Mouse (Mus musculus): ENCODE measurements at regions not wholly inside any gene's neighbourhood (a gene's known extent, or its start where the extent isn't known, plus 50 kb on each side); places are given as distances from the start of the nearest gene placed in this dataset.

DNA sequence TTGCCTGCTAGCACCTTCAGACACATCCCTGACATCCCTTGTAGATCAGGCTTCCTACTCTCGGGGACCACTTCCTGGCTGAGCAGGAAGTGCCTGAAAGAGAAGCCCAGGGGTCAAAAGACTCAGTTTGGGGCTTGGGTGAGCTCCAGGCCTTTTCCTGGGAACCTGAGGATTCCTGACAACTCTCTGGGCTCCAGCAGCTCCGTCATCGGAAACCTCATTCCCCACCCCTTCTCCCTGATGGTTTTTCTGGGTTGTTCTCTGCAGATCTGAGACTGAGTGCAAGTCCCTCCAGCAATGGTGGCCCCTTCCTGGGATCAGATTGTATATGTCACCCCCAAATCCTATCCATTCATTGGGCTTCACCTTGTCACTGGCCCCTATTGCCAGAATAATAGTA is 213.5 kb upstream of the Zfp637 start:
- WGBS = 88% methylated on average over 3 of the region's 3 CpGs
- no peak overlapping the region for H3K27ac ChIP-seq
- no peaks in the 10 kb centered on the region for H3K27me3 ChIP-seq (replicated peaks)
- no peaks in the 10 kb centered on the region for H3K9me3 ChIP-seq
- H3K9ac ChIP-seq = no peak overlapping the region
- no peaks in the 10 kb centered on the region for H3K36me3 ChIP-seq
- ATAC-seq = no peak
- no peak overlapping the region for H3K4me3 ChIP-seq (replicated peaks)
- H3K4me1 ChIP-seq (replicated peaks) = no peaks in the 10 kb centered on the region
- H3K4me2 ChIP-seq (replicated peaks) = no peak overlapping the region

DNA sequence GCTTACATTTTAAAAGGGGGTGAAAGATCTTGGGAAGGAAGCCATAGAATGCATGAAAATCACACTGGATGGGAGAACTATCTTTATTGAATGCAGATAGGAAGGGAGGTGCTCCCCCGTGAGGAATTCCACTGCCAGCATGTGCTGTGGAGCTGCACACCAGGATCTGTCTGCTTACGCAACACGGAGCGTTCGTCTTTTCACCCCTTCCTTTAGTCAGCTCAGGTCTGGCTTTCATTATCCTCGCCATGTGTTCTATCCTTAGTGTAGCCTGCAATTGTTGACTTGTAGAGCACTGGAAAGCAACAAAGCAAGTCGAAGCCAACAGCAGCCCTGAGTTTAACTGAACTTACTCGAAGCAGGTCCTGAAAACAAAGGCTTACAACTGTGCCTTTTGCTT is 194.4 kb upstream of the Zfp637 start:
- 55% methylated on average over 8 of the region's 8 CpGs for whole genome bisulfite sequencing
- Histone ChIP-seq H3K4me2 (replicated peaks) (no peak overlapping the region), H3K4me1 (replicated peaks) (no peaks in the 10 kb centered on the region), H3K9ac (no peak overlapping the region), H3K4me3 (replicated peaks) (no peak overlapping the region), H3K36me3 (no peaks in the 10 kb centered on the region), H3K27ac (no peak overlapping the region), H3K27me3 (replicated peaks) (no peaks in the 10 kb centered on the region), H3K9me3 (no peaks in the 10 kb centered on the region)
- no peak for ATAC-seq

GRCm38 (mm10) chr6:117650541-117650940 is 190.4 kb upstream of the Zfp637 start:
- Histone ChIP-seq H3K27ac (no peak overlapping the region), H3K27me3 (replicated peaks) (no peaks in the 10 kb centered on the region), H3K4me1 (replicated peaks) (no peaks in the 10 kb centered on the region), H3K9ac (no peak overlapping the region), H3K9me3 (no peaks in the 10 kb centered on the region), H3K4me2 (replicated peaks) (no peak overlapping the region), H3K36me3 (no peaks in the 10 kb centered on the region), H3K4me3 (replicated peaks) (no peak overlapping the region)
- 63% methylated on average over 5 of the region's 5 CpGs for WGBS
- ATAC-seq = no peak

- Histone ChIP-seq H3K4me3 (replicated peaks) (no peak overlapping the region), H3K27ac (no peak overlapping the region), H3K4me1 (replicated peaks) (no peaks in the 10 kb centered on the region), H3K36me3 (no peaks in the 10 kb centered on the region), H3K4me2 (replicated peaks) (no peak overlapping the region), H3K27me3 (replicated peaks) (no peaks in the 10 kb centered on the region), H3K9ac (no peak overlapping the region), H3K9me3 (no peaks in the 10 kb centered on the region)
- ATAC-seq = no peak
- WGBS = 82% methylated on average over 4 of the region's 4 CpGs
Observed at GRCm38 (mm10) chr6:117651551-117651950, 189.4 kb upstream of the Zfp637 start.

DNA sequence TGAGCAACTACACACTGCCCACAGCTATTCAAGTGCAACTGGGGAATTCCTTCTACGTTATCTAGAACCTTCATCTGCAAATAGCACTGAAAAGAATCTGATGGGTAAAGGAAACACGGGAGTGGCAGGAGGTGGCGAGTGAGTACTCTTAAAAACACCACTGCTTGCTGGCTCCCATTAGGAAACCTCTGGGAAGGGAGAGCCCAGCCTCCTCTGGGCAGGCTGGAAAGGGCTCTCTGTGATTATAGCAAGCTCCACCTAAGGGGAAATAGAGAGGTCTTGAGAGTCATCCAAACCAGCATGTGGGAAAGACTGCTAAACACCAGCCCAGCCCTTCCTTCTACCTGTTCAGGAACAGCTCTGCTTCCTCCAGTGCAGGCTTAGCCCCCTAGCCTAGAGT is 189.0 kb upstream of the Zfp637 start:
- H3K4me3 ChIP-seq (replicated peaks) = no peak overlapping the region
- H3K27ac ChIP-seq = no peak overlapping the region
- H3K4me1 ChIP-seq (replicated peaks) = no peaks in the 10 kb centered on the region
- H3K9ac ChIP-seq = no peak overlapping the region
- no peak for ATAC-seq
- H3K27me3 ChIP-seq (replicated peaks) = no peaks in the 10 kb centered on the region
- no peaks in the 10 kb centered on the region for H3K9me3 ChIP-seq
- H3K4me2 ChIP-seq (replicated peaks) = no peak overlapping the region
- 45% methylated on average over 3 of the region's 3 CpGs for WGBS
- no peaks in the 10 kb centered on the region for H3K36me3 ChIP-seq

DNA sequence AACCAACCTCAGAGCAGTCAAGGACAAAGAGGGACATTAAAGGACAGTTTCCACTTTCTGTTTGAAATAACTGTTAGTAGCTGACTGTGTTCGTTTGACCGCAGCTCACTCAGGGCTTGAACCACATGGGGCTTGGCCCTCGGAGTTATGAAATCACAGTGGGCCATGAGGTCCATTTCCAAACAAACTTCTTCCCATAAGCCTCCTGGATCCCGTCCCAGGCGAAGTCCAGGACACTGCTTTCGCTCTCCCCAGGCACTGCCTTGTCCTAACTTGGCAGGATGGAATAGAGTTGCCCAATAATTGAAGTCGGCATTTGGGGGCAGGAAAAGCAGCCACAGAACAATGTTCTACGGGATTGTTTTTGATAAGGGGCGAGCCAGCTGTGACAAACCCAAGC is 188.1 kb upstream of the Zfp637 start:
- Histone ChIP-seq H3K4me3 (replicated peaks) (no peak overlapping the region), H3K27me3 (replicated peaks) (no peaks in the 10 kb centered on the region), H3K9ac (no peak overlapping the region), H3K4me2 (replicated peaks) (no peak overlapping the region), H3K27ac (no peak overlapping the region), H3K9me3 (no peaks in the 10 kb centered on the region), H3K4me1 (replicated peaks) (no peaks in the 10 kb centered on the region), H3K36me3 (no peaks in the 10 kb centered on the region)
- ATAC-seq = no peak
- 74% methylated on average over 9 of the region's 9 CpGs for WGBS

GRCm38 (mm10) chr6:117653886-117654425 is 187.0 kb upstream of the Zfp637 start:
- no peaks in the 10 kb centered on the region for H3K36me3 ChIP-seq
- H3K27me3 ChIP-seq (replicated peaks) = no peaks in the 10 kb centered on the region
- H3K4me3 ChIP-seq (replicated peaks) = no peak overlapping the region
- WGBS = 80% methylated on average over 15 of the region's 15 CpGs
- H3K27ac ChIP-seq = no peak overlapping the region
- ATAC-seq = no peak
- H3K4me2 ChIP-seq (replicated peaks) = no peak overlapping the region
- no peaks in the 10 kb centered on the region for H3K9me3 ChIP-seq
- H3K4me1 ChIP-seq (replicated peaks) = no peaks in the 10 kb centered on the region
- no peak overlapping the region for H3K9ac ChIP-seq

- no peaks in the 10 kb centered on the region for H3K9me3 ChIP-seq
- H3K9ac ChIP-seq = no peak overlapping the region
- H3K4me1 ChIP-seq (replicated peaks) = no peaks in the 10 kb centered on the region
- no peaks in the 10 kb centered on the region for H3K36me3 ChIP-seq
- WGBS = 86% methylated on average over 4 of the region's 4 CpGs
- H3K4me2 ChIP-seq (replicated peaks) = no peak overlapping the region
- no peak overlapping the region for H3K4me3 ChIP-seq (replicated peaks)
- H3K27ac ChIP-seq = no peak overlapping the region
- ATAC-seq = no peak
- no peaks in the 10 kb centered on the region for H3K27me3 ChIP-seq (replicated peaks)
Observed at GRCm38 (mm10) chr6:117655986-117656385, 185.0 kb upstream of the Zfp637 start.

GRCm38 (mm10) chr6:117660576-117660975 is 180.4 kb upstream of the Zfp637 start:
- 0 out of 2 replicates have a peak, but pooled peaks have one; percentile 20 for ATAC-seq
- H3K4me3 ChIP-seq (replicated peaks) = no peak overlapping the region
- H3K4me2 ChIP-seq (replicated peaks) = no peak overlapping the region
- H3K27me3 ChIP-seq (replicated peaks) = no peaks in the 10 kb centered on the region
- H3K36me3 ChIP-seq = no peaks in the 10 kb centered on the region
- H3K9ac ChIP-seq = no peak overlapping the region
- H3K9me3 ChIP-seq = no peaks in the 10 kb centered on the region
- no peak overlapping the region for H3K27ac ChIP-seq
- H3K4me1 ChIP-seq (replicated peaks) = no peaks in the 10 kb centered on the region
- WGBS = 0% methylated on average over 1 of the region's 1 CpGs

DNA sequence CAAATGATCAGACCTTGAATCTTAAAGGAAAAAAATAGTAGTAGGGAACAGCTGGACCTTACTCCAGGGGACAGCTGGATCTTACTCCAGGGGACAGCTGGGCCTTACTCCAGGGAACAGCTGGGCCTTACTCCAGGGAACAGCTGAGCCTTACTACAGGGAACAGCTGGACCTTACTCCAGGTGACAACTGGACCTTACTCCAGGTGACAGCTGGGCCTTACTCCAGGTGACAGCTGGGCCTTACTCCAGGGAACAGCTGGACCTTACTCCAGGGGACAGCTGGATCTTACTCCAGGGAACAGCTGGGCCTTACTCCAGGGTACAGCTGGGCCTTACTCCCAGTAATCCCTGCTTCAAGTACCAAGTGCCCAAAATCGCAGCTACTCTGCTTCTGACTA is 178.3 kb upstream of the Zfp637 start:
- Histone ChIP-seq H3K4me2 (replicated peaks) (no peak overlapping the region), H3K36me3 (no peaks in the 10 kb centered on the region), H3K9ac (no peak overlapping the region), H3K9me3 (no peaks in the 10 kb centered on the region), H3K27me3 (replicated peaks) (no peaks in the 10 kb centered on the region), H3K27ac (no peak overlapping the region), H3K4me3 (replicated peaks) (no peak overlapping the region), H3K4me1 (replicated peaks) (no peaks in the 10 kb centered on the region)
- 78% methylated on average over 1 of the region's 1 CpGs for WGBS
- ATAC-seq = no peak

GRCm38 (mm10) chr6:117670337-117670736 is 170.6 kb upstream of the Zfp637 start:
- no peak for ATAC-seq
- H3K9ac ChIP-seq = no peak overlapping the region
- no peak overlapping the region for H3K4me3 ChIP-seq (replicated peaks)
- no peaks in the 10 kb centered on the region for H3K9me3 ChIP-seq
- H3K4me1 ChIP-seq (replicated peaks) = peaks cover 3% of the 10 kb centered on the region; the same call in 1 of the 2 replicates
- H3K27ac ChIP-seq = no peak overlapping the region
- H3K27me3 ChIP-seq (replicated peaks) = no peaks in the 10 kb centered on the region
- H3K36me3 ChIP-seq = no peaks in the 10 kb centered on the region
- 72% methylated on average over 3 of the region's 3 CpGs for WGBS
- H3K4me2 ChIP-seq (replicated peaks) = no peak overlapping the region

DNA sequence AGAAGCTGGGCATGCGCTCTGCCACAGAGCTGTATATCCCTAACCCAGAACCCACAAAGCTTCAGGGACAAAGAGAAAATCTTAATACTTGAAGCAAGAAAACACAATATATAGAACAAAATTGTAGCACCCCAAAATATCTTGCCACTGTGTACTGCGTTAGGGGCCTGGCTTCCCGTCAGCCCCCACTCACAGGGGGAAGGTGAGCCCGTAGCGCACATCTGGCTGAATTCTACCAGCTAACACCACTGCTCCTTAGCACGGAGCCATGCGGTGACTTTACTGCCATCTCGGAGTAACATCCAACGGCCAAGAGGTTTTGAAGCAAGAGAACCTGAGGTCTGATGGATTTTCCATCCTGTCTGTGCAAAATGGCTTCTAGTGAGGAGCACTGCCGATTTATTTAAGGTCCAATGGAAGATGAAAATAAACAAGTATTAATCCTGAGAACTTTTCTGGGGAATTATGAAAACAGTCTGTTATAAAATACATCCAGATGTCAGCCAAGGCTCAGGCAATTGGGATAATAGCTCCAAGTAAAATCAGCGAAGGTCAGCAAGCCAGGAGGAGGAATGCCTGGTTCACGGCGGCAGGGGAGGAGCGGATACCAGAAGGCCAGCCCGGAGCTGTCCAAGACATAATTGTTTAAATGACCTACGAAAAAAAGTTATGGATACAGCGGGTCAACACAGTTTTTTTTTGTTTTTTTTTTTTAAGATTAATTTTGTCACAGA is 170.0 kb upstream of the Zfp637 start:
- Histone ChIP-seq H3K4me2 (replicated peaks) (no peak overlapping the region), H3K4me3 (replicated peaks) (no peak overlapping the region), H3K9me3 (no peaks in the 10 kb centered on the region), H3K27ac (peak overlapping the region; percentile 22; the same call in 1 of the 2 replicates), H3K4me1 (replicated peaks) (peaks cover 3% of the 10 kb centered on the region; the same call in 1 of the 2 replicates), H3K36me3 (no peaks in the 10 kb centered on the region), H3K9ac (no peak overlapping the region), H3K27me3 (replicated peaks) (no peaks in the 10 kb centered on the region)
- 47% methylated on average over 17 of the region's 17 CpGs for WGBS
- no peak for ATAC-seq
